Mouse (Mus musculus) cerebellum, adult 2 months (tissue): ENCODE measurements at regions not wholly inside any gene's neighbourhood (a gene's known extent, or its start where the extent isn't known, plus 50 kb on each side); places are given as distances from the start of the nearest gene placed in this dataset.
"Not testable (repeated sequence)": the region's sequence is repeated elsewhere in the genome, so short reads cannot be mapped to it uniquely, and the experiment has no call there.

Source experiments
- DNase-seq, 2 experiments: peaks; one replicate each; pipeline ENCODE4 v3.0.0; 2021
- H3K27ac ChIP-seq: fragments of 200-500 bp; 2 replicates; pipeline ENCODE4 v1.5.1; 2012; ENCODE audit warnings: low read length, control low read depth, inconsistent platforms; ENCODE audit not compliant: insufficient read depth
- H3K27me3 ChIP-seq: fragments of 200-500 bp; 2 replicates; pipeline ENCODE4 v1.6.1; 2012; ENCODE audit warnings: inconsistent platforms, mild to moderate bottlenecking, low read length, moderate library complexity; ENCODE audit not compliant: control insufficient read depth, insufficient read depth
- H3K4me1 ChIP-seq: fragments of 200-500 bp; 2 replicates; pipeline ENCODE4 v1.6.1; 2011; ENCODE audit warnings: low read length; ENCODE audit not compliant: control insufficient read depth, insufficient read depth
- H3K4me3 ChIP-seq: fragments of 200-500 bp; replicated peaks from 2 replicates; pipeline ENCODE3; 2011; ENCODE audit warnings: mild to moderate bottlenecking, low read depth, low read length, control low read depth; ENCODE audit not compliant: insufficient read depth
- CTCF ChIP-seq: fragments of 200-500 bp; IDR thresholded peaks from 2 replicates; pipeline ENCODE4 v1.5.1; 2011; ENCODE audit warnings: low read depth, mild to moderate bottlenecking, control low read depth, low read length, moderate library complexity, borderline replicate concordance; ENCODE audit not compliant: insufficient read depth
- WGBS: fragments of 180-500 bp; shearing (Covaris S2); methylation state at CpG from one replicate; pipeline ENCODE4 v1.1.7; 2018; 5-methylcytosine and 5-hydroxymethylcytosine counted together

DNA sequence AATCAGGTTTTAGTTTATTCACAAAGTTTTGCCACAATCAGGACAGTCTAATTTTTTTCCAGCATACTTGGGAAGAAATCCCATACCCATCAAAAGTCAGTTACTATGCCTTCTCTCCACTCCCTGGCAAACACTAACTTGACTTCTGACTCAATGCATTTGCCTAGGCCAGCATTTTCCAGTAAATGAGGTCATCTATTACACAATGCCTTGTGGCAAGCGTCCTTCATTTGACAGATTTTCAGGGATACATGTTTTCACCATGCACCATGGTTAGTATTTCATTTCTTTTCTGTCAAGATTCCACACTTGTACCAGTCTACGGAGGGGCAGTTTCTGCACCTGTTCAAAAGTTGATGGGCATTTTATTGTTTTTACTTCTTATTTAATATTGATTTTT lies 88.4 kb upstream of the Slc2a12 start:
- H3K27me3 ChIP-seq, DNase-seq, H3K4me3 ChIP-seq, H3K4me1 ChIP-seq, H3K27ac ChIP-seq: not testable (repeated sequence)
- 84% methylated on average over 2 of the region's 2 CpGs for WGBS

DNA sequence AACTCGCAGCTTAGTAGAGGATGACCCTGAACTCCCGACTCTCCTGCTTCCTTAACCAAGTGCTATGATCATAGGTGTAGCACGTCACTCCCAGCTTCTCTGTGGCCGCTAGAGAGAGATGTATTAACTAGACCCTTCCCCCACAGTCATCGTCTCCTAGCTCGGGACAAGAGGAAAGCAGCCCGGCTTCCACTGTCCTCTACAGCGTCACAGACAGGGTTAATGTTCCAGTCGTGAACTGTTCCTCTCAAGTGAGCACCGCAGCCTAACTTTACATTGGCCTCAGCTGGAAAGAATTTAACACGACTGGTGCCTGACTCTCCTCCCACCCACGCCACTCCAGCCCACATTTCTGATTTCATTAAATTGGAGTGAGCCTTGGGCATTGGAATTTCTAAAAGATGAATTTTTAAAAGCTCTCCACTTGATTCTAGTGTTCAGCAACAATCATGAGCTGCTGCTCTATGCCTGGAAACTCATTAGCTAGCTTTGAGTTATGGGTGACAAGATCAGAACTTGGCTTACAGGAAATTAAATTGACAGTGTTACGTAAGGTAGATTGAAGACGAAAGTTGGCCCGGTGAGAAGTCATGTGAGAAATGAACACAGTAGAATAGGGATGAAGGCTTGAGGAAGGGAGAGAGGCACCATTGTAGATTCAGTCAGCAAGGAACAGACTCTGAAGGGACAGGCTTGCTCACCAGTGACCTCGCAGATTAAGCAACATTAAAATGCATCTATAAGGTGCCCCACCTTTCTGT lies 75.4 kb upstream of the Slc2a12 start:
- H3K27me3 ChIP-seq, H3K27ac ChIP-seq, H3K4me1 ChIP-seq, DNase-seq, H3K4me3 ChIP-seq: not testable (repeated sequence)
- WGBS = 69% methylated on average over 16 of the region's 16 CpGs

DNA sequence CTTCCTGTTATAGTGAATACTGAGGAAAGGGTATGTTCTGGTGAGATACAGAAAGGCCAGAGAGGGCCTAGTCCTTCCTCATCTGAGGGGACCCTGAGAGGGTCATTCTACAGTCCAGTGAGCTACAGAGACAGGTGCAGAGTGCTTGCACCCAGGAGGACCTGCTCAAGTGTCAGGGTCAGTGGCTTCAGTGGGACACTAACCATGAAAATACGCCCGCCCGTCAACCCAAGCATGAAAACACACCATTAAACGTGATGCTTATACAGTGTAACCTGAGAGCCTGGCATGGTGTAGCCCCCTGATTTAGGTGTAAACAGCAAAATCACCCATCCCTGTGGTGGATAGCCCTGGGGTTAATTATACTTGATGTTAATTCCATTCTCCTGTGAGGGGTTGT lies 70.8 kb upstream of the Slc2a12 start:
- not testable (repeated sequence) for DNase-seq, H3K4me3 ChIP-seq, H3K27ac ChIP-seq, H3K27me3 ChIP-seq, H3K4me1 ChIP-seq
- 84% methylated on average over 4 of the region's 4 CpGs for WGBS

DNA sequence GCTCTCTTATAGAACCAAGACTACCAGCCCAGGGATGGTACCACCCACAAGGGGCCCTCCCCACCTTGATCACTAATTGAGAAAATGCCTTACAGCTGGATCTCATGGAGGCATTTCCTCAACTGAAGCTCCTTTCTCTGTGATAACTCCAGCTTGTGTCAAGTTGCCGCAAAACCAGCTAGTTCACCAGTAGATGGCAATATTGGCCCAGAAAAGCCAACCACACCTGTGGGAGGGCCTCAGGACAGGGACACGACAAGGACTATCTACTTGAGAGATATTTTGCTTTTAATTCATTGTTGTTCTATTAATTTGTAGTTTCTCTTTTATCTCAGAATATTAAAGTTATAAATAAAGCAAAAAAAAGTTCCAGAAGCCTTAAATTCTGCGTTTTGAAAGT lies 65.4 kb upstream of the Slc2a12 start:
- WGBS = 26% methylated on average over 3 of the region's 3 CpGs
- H3K27ac ChIP-seq = not testable (repeated sequence)

DNA sequence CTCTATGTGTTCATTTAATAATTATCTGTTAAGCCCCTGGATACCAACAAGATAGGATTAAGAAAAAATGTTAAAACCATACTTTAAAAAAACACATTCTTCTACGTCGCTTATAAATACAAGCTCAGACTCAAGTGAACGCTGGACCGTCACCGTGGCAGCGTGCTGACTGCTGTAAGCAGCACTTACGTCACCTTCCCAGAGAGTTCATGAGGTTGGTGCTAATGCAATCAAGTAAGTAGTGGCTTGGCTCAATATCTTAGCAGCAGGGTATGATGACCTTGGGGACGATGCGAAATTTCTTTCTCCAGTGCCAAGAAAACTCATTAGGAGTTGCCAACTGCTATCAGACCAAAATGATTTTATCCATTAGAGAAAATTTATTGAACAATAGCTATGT lies 63.5 kb upstream of the Slc2a12 start:
- not testable (repeated sequence) for H3K27me3 ChIP-seq, H3K4me1 ChIP-seq, H3K27ac ChIP-seq, DNase-seq, H3K4me3 ChIP-seq
- 60% methylated on average over 9 of the region's 9 CpGs for WGBS

More for the DNA sequence above, 65.4 kb upstream of the Slc2a12 start:
- not testable (repeated sequence) for H3K4me1 ChIP-seq, H3K27me3 ChIP-seq, H3K4me3 ChIP-seq
- TF ChIP-seq CTCF = peak; percentile 86
- peak; percentile 62 to 64 for DNase-seq

DNA sequence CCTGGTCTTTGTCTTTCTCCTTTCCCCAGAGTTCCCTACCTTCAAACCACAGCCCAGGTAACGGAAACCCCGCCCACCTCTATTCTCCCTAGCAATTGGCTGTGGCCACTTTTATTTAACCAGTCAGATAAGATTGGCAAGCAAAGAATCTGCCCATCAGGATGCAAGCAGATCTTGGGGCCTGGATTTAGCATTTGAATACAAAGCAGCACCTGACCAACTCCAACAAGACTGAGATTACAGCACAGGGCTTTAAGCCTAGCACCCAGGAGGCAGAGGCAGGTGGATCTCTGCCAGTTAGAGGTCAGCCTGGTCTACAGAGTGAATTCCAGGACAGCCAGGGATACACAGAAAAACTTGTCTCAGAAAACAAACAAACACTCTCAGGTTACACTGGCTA lies 61.5 kb upstream of the Slc2a12 start:
- H3K4me3 ChIP-seq, H3K27ac ChIP-seq, H3K4me1 ChIP-seq, DNase-seq, H3K27me3 ChIP-seq: not testable (repeated sequence)
- WGBS = 94% methylated on average over 2 of the region's 2 CpGs

DNA sequence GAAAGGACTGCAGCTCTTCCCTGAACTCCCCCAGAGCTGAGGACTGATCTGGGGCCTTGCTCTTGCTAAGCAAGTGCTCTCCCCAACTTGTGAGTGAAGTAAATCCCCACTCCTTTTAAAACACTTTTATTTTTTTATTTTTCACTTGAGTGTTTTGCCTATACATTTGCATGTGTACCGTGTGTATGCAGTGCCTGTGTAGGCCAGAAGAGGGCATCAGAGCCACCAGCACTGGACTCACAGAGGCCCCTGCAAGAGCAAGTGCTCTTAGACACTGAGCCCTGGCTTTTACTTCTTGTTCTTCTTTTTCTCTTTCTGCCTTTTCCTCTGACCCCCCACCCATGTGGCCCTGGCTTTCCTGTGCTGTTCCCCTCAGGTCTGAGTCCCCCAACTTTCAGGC lies 56.2 kb upstream of the Slc2a12 start:
- not testable (repeated sequence) for H3K27me3 ChIP-seq, DNase-seq, H3K27ac ChIP-seq, H3K4me3 ChIP-seq, H3K4me1 ChIP-seq
- 82% methylated on average over 1 of the region's 1 CpGs for WGBS

DNA sequence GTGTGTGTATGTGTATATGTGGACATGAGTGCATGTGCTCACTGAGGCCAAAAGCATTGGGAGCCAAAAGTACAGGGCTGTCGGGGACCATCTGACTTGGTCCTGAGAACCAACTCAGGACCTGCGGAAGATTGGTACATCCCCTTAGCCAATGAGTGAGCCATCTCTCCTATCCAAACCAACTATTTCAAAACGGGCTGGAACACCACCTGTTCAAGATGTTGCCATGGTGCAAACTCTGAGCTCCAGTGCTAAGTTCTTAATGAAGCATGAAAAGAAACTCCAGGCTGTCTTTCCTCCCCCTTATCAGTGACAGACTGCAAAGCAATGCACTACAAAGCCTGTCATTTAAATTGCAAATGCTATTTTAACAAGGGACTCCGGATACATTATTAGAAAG lies 53.1 kb upstream of the Slc2a12 start:
- not testable (repeated sequence) for H3K27ac ChIP-seq, H3K27me3 ChIP-seq, H3K4me1 ChIP-seq, DNase-seq, H3K4me3 ChIP-seq
- WGBS = 12% methylated on average over 4 of the region's 4 CpGs

DNA sequence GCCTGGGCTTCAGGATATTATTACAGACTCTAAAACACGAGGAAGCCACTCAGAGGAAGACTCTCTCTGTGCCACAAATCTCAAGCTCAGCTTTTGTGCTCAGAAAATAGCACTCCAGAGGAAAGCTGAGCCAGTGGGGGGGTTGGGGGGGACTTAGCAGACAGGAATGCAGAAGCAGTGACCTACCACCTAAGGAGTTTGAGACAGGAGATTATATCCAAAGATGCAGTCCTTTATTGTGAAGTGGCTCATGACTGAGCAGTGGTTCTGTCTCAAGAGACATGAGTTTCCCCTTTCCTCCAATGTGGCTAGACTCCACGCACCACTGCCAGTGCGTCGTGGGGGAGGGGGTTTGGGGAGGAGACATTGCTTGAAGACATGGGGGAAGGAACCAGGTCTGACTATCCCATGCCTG lies 52.6 kb upstream of the Slc2a12 start:
- 6% methylated on average over 4 of the region's 4 CpGs for WGBS
- H3K4me3 ChIP-seq, H3K4me1 ChIP-seq, H3K27ac ChIP-seq, H3K27me3 ChIP-seq, DNase-seq: not testable (repeated sequence)

DNA sequence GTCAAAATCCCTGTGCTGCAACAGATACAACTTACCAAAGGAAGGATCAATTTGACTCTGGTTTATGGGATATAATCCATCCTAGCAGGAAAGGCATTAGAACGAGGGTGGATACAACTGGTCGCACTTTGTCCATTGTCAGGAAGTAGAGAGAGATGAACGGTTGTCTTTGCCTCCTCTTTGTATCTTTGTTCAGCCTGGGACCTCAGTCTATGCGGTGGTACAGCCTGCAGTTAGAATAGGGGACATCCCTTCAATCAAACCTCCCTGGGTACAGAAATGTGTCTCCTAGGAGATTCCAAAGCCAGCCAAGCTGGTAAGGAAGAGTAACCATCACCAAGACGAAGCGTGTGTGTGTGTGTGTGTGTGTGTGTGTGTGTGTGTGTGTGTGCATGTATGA lies 52.1 kb upstream of the Slc2a12 start:
- H3K4me1 ChIP-seq, H3K27ac ChIP-seq, DNase-seq, H3K4me3 ChIP-seq, H3K27me3 ChIP-seq: not testable (repeated sequence)
- 44% methylated on average over 6 of the region's 6 CpGs for WGBS
